Mouse (Mus musculus): ENCODE results near the gene Hist1h2bj. TPM values are rescaled to one million over a fixed set of nuclear protein-coding genes. Genes with fewer than 3 reads are reported as not detected.
"Not testable (repeated sequence)": the region's sequence is repeated elsewhere in the genome, so short reads cannot be mapped to it uniquely, and the experiment has no call there.

Gene Hist1h2bj
- polyA plus RNA-seq (2016; fragmentation: Nextera tagmentation; extraction: Ambion mirVana) = 3.4 and 6.2 TPM in 2 replicates

DNA sequence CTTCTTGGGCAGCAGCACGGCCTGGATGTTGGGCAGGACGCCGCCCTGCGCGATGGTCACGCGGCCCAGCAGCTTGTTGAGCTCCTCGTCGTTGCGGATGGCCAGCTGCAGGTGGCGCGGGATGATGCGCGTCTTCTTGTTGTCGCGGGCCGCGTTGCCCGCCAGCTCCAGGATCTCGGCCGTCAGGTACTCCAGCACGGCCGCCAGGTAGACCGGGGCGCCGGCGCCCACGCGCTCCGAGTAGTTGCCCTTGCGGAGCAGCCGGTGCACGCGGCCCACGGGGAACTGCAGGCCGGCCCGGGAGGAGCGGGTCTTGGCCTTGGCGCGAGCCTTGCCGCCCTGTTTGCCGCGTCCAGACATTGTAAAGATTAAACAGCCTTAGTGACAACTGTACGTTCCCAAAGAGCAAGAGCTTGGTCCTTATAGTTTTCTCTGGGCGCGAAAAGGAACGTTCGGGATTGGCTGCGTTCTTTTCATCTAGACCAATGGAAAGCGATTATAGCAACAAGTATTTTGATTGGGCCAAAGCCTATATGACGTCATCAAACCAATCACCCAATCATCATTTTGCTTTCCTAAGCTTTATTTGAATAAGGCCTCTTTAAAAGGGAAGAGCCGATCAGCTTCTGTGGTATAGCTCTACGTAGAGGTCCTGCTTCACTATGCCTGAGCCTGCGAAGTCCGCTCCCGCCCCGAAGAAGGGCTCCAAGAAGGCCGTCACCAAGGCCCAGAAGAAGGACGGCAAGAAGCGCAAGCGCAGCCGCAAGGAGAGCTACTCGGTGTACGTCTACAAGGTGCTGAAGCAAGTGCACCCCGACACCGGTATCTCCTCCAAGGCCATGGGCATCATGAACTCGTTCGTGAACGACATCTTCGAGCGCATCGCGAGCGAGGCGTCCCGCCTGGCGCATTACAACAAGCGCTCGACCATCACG lies at the start of gene Hist1h2bj, which contains the start of gene Hist1h2ag:
TSS of gene Hist1h2bj (plus strand) at position 647 of the 935 bp plus-strand sequence.
TSS of gene Hist1h2ag (minus strand) at position 377 of the 935 bp plus-strand sequence.
- peak within 1 kb of the TSS; percentile 72 for H3K9ac ChIP-seq
- peak within 1 kb of the TSS; percentile 74 for H3K4me2 ChIP-seq
- ATAC-seq (ENCODE audit: insufficient number of reproducible peaks, low FRiP score) = peak; percentile 90
- peak within 1 kb of the TSS; percentile 46 for H3K4me3 ChIP-seq
- not testable (repeated sequence) for H3K9me3 ChIP-seq (replicated peaks); H3K36me3 ChIP-seq; H3K27me3 ChIP-seq (replicated peaks)
- WGBS = under 1% methylated on average over 51 of the region's 80 CpGs
- H3K27ac ChIP-seq (ENCODE audit: poor library complexity, severe bottlenecking) = peak within 1 kb of the TSS; percentile 93
- H3K4me1 ChIP-seq (replicated peaks) = peaks cover 14% of the 10 kb centered on the region; the same call in 1 of the 2 replicates

- peak overlapping the region; percentile 32 for H3K4me3 ChIP-seq
- H3K4me2 ChIP-seq = peak overlapping the region; percentile 56
- no peaks in the 10 kb centered on the region for H3K36me3 ChIP-seq
Observed at GRCm38 (mm10) chr13:21993957-21994738, 48.9 kb upstream of the Hist1h2bj start.

DNA sequence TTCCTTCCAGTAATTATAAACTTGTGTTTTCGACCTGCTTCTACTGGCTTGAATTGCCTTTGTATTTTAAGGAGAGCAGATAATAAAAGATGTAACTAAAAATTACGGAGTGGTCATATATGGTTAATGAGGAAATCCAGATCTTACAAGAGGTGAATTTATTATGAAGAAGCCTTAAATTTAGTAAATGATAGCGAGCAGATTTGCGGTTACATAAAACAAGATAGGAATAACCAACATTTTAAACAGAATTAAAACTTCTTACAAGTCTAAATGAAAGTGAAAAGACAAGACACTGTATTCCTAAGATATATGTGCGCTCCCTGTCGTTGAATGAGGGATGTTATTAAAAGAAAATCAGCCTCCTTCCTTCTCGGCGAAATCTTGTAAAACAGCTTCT lies 48.1 kb upstream of the Hist1h2bj start:
- Histone ChIP-seq H3K36me3 (no peaks in the 10 kb centered on the region), H3K4me3 (peak overlapping the region; percentile 54), H3K9ac (peak overlapping the region; percentile 63; the same call in 1 of the 2 replicates), H3K9me3 (replicated peaks) (0 out of 2 replicates have a peak, but pooled peaks cover 7% of the 10 kb centered on the region), H3K4me2 (peak overlapping the region; percentile 81), H3K4me1 (replicated peaks) (peaks cover 6% of the 10 kb centered on the region; the same call in 1 of the 2 replicates), H3K27me3 (replicated peaks) (peaks cover 32% of the 10 kb centered on the region), H3K27ac (ENCODE audit: poor library complexity, severe bottlenecking) (no peak overlapping the region)
- WGBS = 4% methylated on average over 8 of the region's 8 CpGs
- ATAC-seq (ENCODE audit: insufficient number of reproducible peaks, low FRiP score) = no peak

More at GRCm38 (mm10) chr13:21993957-21994738, 48.9 kb upstream of the Hist1h2bj start:
- peaks cover 25% of the 10 kb centered on the region for H3K27me3 ChIP-seq (replicated peaks)
- peaks cover 6% of the 10 kb centered on the region; the same call in 1 of the 2 replicates for H3K4me1 ChIP-seq (replicated peaks)
- H3K27ac ChIP-seq (ENCODE audit: poor library complexity, severe bottlenecking) = no peak overlapping the region
- WGBS = 1% methylated on average over 22 of the region's 22 CpGs
- 0 out of 2 replicates have a peak, but pooled peaks cover 7% of the 10 kb centered on the region for H3K9me3 ChIP-seq (replicated peaks)
- ATAC-seq (ENCODE audit: insufficient number of reproducible peaks, low FRiP score) = no peak
- H3K9ac ChIP-seq = no peak overlapping the region

DNA sequence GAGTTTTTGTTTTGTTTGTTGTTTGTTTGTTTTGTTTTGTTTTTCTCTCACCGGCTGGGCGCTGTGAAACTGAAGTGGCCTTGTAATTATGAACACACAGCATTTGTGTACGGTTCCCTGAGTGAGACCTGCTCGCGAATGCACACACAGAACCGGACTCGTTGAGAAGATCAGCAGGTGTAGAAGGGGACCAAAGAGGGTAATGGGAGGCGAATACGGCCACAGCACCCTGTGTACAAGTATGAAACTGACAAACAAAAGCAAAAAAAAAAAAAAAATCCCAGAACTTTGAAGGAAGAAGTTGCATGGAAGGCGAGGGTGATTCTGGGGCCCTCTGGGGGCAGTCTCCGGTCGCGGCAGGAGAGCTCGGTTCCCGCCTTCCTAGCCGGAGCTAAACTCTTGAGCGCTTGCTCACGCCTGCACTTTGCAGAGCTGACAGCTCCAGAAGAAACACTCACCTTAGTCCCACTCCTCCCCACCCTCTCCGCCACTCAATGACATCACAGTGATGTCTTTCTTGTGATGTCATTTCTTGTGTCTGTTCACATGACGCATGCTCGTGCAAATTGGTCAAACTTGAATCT lies 47.6 kb upstream of the Hist1h2bj start:
- H3K27me3 ChIP-seq (replicated peaks) = peaks cover 36% of the 10 kb centered on the region

DNA sequence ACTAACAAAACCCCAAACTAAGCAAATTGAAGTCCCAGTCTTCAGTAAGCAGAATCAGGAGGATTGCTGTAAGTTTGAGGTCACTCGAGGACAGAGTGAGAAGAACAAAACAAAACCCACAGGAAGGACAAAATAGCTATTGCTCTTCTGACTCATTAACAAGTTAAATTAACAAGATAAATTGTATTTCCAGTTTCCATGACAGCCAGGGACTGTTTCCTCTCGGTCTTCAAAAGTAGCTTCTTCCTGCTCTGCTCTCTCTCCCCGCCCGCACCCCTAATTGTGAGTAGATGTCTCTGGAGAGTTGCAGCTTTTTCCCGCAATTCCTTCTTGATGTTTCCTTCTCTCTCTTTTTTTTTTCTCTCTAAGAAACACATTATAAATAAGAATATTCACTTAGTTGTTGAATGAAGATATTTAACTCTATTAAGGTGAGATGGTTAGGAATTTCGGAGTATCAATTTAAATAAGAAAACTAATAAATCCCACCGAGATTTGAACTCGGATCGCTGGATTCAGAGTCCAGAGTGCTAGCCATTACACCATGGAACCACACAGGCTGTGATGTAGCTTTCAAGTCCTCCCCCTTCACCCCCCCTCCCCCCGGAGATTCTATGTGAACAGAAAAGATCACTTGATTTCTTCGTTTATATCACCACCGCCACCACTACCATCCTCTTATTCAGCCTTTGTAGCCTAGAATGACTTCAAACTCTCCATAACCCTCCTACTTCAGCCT lies 46.7 kb upstream of the Hist1h2bj start:
- WGBS = 2% methylated on average over 12 of the region's 12 CpGs
- H3K27me3 ChIP-seq (replicated peaks) = peaks cover 43% of the 10 kb centered on the region
- ATAC-seq (ENCODE audit: insufficient number of reproducible peaks, low FRiP score) = no peak

More for the DNA sequence above, 47.6 kb upstream of the Hist1h2bj start:
- Histone ChIP-seq H3K4me1 (replicated peaks) (peaks cover 6% of the 10 kb centered on the region; the same call in 1 of the 2 replicates), H3K9me3 (replicated peaks) (0 out of 2 replicates have a peak, but pooled peaks cover 7% of the 10 kb centered on the region), H3K9ac (peak overlapping the region; percentile 63; the same call in 1 of the 2 replicates), H3K4me3 (peak overlapping the region; percentile 54), H3K36me3 (no peaks in the 10 kb centered on the region), H3K27ac (ENCODE audit: poor library complexity, severe bottlenecking) (no peak overlapping the region), H3K4me2 (peak overlapping the region; percentile 81)
- WGBS = under 1% methylated on average over 21 of the region's 21 CpGs
- ATAC-seq (ENCODE audit: insufficient number of reproducible peaks, low FRiP score) = no peak

DNA sequence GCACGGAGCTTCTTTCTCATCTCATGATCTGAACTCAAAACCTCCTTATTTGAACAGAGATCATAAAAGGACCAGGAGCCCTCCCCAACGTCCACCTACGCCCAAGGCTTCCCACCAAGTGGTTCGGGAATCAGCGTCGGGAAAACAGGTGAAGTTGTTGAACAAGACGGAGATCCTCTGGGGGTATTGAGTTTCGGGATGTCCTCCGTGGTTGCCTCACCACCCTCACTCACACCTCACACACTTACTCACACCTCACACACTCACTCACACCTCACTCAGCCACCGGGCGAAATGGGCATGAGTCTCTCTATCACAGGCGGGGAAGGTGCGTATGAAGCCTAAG lies 46.2 kb upstream of the Hist1h2bj start:
- H3K4me1 ChIP-seq (replicated peaks) = peaks cover 6% of the 10 kb centered on the region; the same call in 1 of the 2 replicates
- H3K27ac ChIP-seq (ENCODE audit: poor library complexity, severe bottlenecking) = no peak overlapping the region
- H3K4me3 ChIP-seq = peak overlapping the region; percentile 47
- 1% methylated on average over 13 of the region's 13 CpGs for WGBS
- H3K9ac ChIP-seq = 0 out of 2 replicates have a peak overlapping the region, but pooled peaks have one; percentile 11
- H3K9me3 ChIP-seq (replicated peaks) = no peaks in the 10 kb centered on the region
- no peak for ATAC-seq (ENCODE audit: insufficient number of reproducible peaks, low FRiP score)
- no peaks in the 10 kb centered on the region for H3K36me3 ChIP-seq
- H3K4me2 ChIP-seq = peak overlapping the region; percentile 81
- H3K27me3 ChIP-seq (replicated peaks) = peaks cover 49% of the 10 kb centered on the region

More for the DNA sequence above, 46.7 kb upstream of the Hist1h2bj start:
- no peak overlapping the region for H3K9ac ChIP-seq
- H3K4me1 ChIP-seq (replicated peaks) = peaks cover 6% of the 10 kb centered on the region; the same call in 1 of the 2 replicates
- H3K36me3 ChIP-seq = no peaks in the 10 kb centered on the region
- peak overlapping the region; percentile 54 for H3K4me3 ChIP-seq
- no peak overlapping the region for H3K27ac ChIP-seq (ENCODE audit: poor library complexity, severe bottlenecking)
- peak overlapping the region; percentile 81 for H3K4me2 ChIP-seq
- H3K9me3 ChIP-seq (replicated peaks) = 0 out of 2 replicates have a peak, but pooled peaks cover 2% of the 10 kb centered on the region

GRCm38 (mm10) chr13:21997201-21997820 lies 45.7 kb upstream of the Hist1h2bj start:
- under 1% methylated on average over 21 of the region's 21 CpGs for WGBS
- H3K4me1 ChIP-seq (replicated peaks) = peaks cover 6% of the 10 kb centered on the region; the same call in 1 of the 2 replicates

DNA sequence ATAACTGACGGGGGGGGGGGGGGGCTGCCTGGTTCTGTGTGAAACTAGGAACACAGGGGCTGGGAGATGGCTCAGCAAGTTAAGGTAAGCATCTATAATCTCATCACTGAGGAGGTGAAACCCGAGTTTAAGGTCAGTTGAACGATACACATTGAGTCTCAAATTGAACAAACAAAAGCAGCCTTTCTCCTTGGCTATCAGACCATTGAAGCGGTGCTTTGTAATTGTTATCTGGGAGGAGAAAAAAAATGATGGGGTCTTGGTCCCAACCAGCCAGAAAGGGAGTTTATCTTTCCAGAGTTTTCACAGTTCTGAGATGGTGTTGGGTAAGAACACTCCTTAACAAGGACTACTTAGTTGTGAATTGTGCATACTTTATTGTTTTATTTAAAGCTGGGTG lies 45.2 kb upstream of the Hist1h2bj start:
- Histone ChIP-seq H3K4me1 (replicated peaks) (peaks cover 6% of the 10 kb centered on the region; the same call in 1 of the 2 replicates), H3K9ac (no peak overlapping the region), H3K4me2 (peak overlapping the region; percentile 81), H3K27ac (ENCODE audit: poor library complexity, severe bottlenecking) (no peak overlapping the region), H3K9me3 (replicated peaks) (no peaks in the 10 kb centered on the region), H3K36me3 (no peaks in the 10 kb centered on the region), H3K4me3 (peak overlapping the region; percentile 47), H3K27me3 (replicated peaks) (peaks cover 59% of the 10 kb centered on the region)
- ATAC-seq (ENCODE audit: insufficient number of reproducible peaks, low FRiP score) = no peak
- 7% methylated on average over 4 of the region's 4 CpGs for WGBS

More at GRCm38 (mm10) chr13:21997201-21997820, 45.7 kb upstream of the Hist1h2bj start:
- Histone ChIP-seq H3K27ac (ENCODE audit: poor library complexity, severe bottlenecking) (no peak overlapping the region), H3K9ac (0 out of 2 replicates have a peak overlapping the region, but pooled peaks have one; percentile 11), H3K4me3 (peak overlapping the region; percentile 47), H3K4me2 (peak overlapping the region; percentile 81), H3K27me3 (replicated peaks) (peaks cover 54% of the 10 kb centered on the region), H3K9me3 (replicated peaks) (no peaks in the 10 kb centered on the region), H3K36me3 (no peaks in the 10 kb centered on the region)
- no peak for ATAC-seq (ENCODE audit: insufficient number of reproducible peaks, low FRiP score)

DNA sequence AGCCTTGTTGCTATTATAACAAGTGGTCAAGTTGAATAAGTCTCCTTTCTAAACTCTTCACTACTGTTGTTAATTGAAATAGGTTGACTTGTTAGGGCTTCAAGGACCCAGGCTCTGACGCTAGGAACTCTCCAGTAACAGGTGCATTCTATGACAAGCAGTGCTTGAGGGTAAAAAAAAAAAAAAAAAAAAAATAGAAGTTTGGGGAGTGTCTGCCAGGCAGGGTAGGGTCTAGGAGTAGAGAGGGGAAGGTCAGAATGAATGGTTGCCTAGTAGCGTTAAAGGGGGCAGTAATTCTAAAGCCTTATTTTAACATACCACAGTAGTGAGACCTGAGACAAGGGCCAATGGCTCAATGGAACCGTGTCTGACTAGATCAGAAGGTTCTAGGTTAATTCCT lies 44.6 kb upstream of the Hist1h2bj start:
- peaks cover 65% of the 10 kb centered on the region for H3K27me3 ChIP-seq (replicated peaks)
- no peak for ATAC-seq (ENCODE audit: insufficient number of reproducible peaks, low FRiP score)
- H3K4me3 ChIP-seq = no peak overlapping the region
- H3K4me2 ChIP-seq = no peak overlapping the region
- H3K4me1 ChIP-seq (replicated peaks) = peaks cover 6% of the 10 kb centered on the region; the same call in 1 of the 2 replicates
- WGBS = 23% methylated on average over 3 of the region's 3 CpGs
- no peaks in the 10 kb centered on the region for H3K9me3 ChIP-seq (replicated peaks)
- no peak overlapping the region for H3K9ac ChIP-seq
- H3K27ac ChIP-seq (ENCODE audit: poor library complexity, severe bottlenecking) = no peak overlapping the region
- H3K36me3 ChIP-seq = no peaks in the 10 kb centered on the region
